Mouse (Mus musculus): ENCODE data around the gene Tmem236.

Gene Tmem236

GRCm38 (mm10) chr2:14258345-14258850 lies 84.1 kb downstream of the Tmem236 start:
- DNase-seq: no peak

GRCm38 (mm10) chr2:14262090-14262489 lies 87.8 kb downstream of the Tmem236 start:
- no peak for DNase-seq

- no peak for DNase-seq
These were observed 94.8 kb downstream of the Tmem236 start for GRCm38 (mm10) chr2:14269160-14269559.
